Mouse (Mus musculus) MEL (cell line): Measurements from ENCODE around the gene Zfp536. TPM values are rescaled to one million over a fixed set of nuclear protein-coding genes. Genes with fewer than 3 reads are reported as not detected.

Experiments used
- DNase-seq: peaks from one replicate; pipeline ENCODE4 v3.0.0; 2011; ENCODE audit warnings: low read depth, low spot score
- H3K27ac ChIP-seq: 2 replicates; pipeline ENCODE4 v1.5.1; 2012; ENCODE audit warnings: low read depth, mild to moderate bottlenecking, control low read depth, low read length, moderate library complexity; ENCODE audit not compliant: control insufficient read depth
- H3K27me3 ChIP-seq, 2 experiments: fragments of 150-350 bp in 1 of 2; sonication (generic) in 1 of 2; 2 replicates each; pipeline ENCODE4 v1.6.1; 2012; ENCODE audit warnings: low read length in 2 of 2, mild to moderate bottlenecking in 2 of 2, improper control_type of control experiment in 1 of 2, moderate library complexity in 1 of 2; ENCODE audit not compliant: insufficient read depth in 2 of 2, control insufficient read depth in 1 of 2
- H3K36me3 ChIP-seq, 2 experiments: 2 replicates each; pipeline ENCODE4 v1.6.1; 2012 to 2014; ENCODE audit warnings: low read length in 2 of 2, improper control_type of control experiment in 1 of 2, inconsistent platforms in 1 of 2, mild to moderate bottlenecking in 1 of 2; ENCODE audit not compliant: insufficient read depth in 2 of 2, control insufficient read depth in 1 of 2
- H3K4me1 ChIP-seq, 2 experiments: fragments of 150-350 bp in 1 of 2; sonication (generic) in 1 of 2; 2 replicates each; pipeline ENCODE4 v1.6.1; 2012; ENCODE audit warnings: low read length in 2 of 2, improper control_type of control experiment in 1 of 2, mild to moderate bottlenecking in 1 of 2; ENCODE audit not compliant: insufficient read depth in 2 of 2, control insufficient read depth in 1 of 2
- H3K4me3 ChIP-seq, 2 experiments: fragments of 150-350 bp in 1 of 2; sonication (generic) in 1 of 2; 2 replicates each; pipeline ENCODE4 v1.5.1; 2012; ENCODE audit warnings: low read depth in 2 of 2, low read length in 2 of 2, mild to moderate bottlenecking in 2 of 2, moderate library complexity in 2 of 2, control low read depth in 1 of 2, improper control_type of control experiment in 1 of 2; ENCODE audit not compliant: control insufficient read depth in 1 of 2, insufficient read depth in 1 of 2
- H3K79me2 ChIP-seq: 2 replicates; pipeline ENCODE4 v1.6.1; 2012; ENCODE audit warnings: mild to moderate bottlenecking, low read length, moderate library complexity; ENCODE audit not compliant: control insufficient read depth, poor library complexity, insufficient read depth
- H3K9ac ChIP-seq: 2 replicates; pipeline ENCODE4 v1.6.1; 2012; ENCODE audit warnings: low read depth, mild to moderate bottlenecking, control low read depth, low read length, moderate library complexity; ENCODE audit not compliant: control insufficient read depth, poor library complexity, severe bottlenecking
- H3K9me3 ChIP-seq: fragments of 150-350 bp; sonication (generic); replicated peaks from 2 replicates; pipeline ENCODE4 v1.6.1; 2012; ENCODE audit warnings: mild to moderate bottlenecking, low read length, improper control_type of control experiment, moderate library complexity; ENCODE audit not compliant: insufficient read depth
- CHD1 ChIP-seq: IDR thresholded peaks from 2 replicates; pipeline ENCODE4 v1.6.1; 2012; ENCODE audit warnings: low read depth, mild to moderate bottlenecking, inconsistent platforms, low read length, improper control_type of control experiment
- CHD2 ChIP-seq: IDR thresholded peaks from 2 replicates; pipeline ENCODE4 v1.6.1; 2011; ENCODE audit warnings: low read length, improper control_type of control experiment
- CTCF ChIP-seq, 3 experiments: IDR thresholded peaks in 2 of 3; conservative IDR thresholded peaks in 1 of 3; 2 replicates each; pipeline ENCODE4 v1.5.1; 2011 to 2012; ENCODE audit warnings: low read length in 3 of 3, low read depth in 2 of 3, mild to moderate bottlenecking in 2 of 3, improper control_type of control experiment in 1 of 3, inconsistent platforms in 1 of 3, mixed read lengths in 1 of 3, moderate library complexity in 1 of 3; ENCODE audit not compliant: control insufficient read depth in 1 of 3, insufficient read depth in 1 of 3, poor library complexity in 1 of 3, severe bottlenecking in 1 of 3
- E2F4 ChIP-seq: IDR thresholded peaks from 2 replicates; pipeline ENCODE4 v1.6.1; 2011; ENCODE audit warnings: low read depth, low read length, improper control_type of control experiment, borderline replicate concordance
- ELF1 ChIP-seq: IDR thresholded peaks from 2 replicates; pipeline ENCODE4 v1.6.1; 2014; ENCODE audit warnings: low read depth, mild to moderate bottlenecking, inconsistent platforms, low read length, improper control_type of control experiment, moderate library complexity
- GATA1 ChIP-seq: IDR thresholded peaks from 2 replicates; pipeline ENCODE4 v1.6.1; 2011; ENCODE audit warnings: low read depth, low read length, improper control_type of control experiment
- MYB ChIP-seq: IDR thresholded peaks from 2 replicates; pipeline ENCODE4 v1.6.1; 2011; ENCODE audit warnings: mild to moderate bottlenecking, low read depth, low read length, improper control_type of control experiment
- MYC ChIP-seq: IDR thresholded peaks from 2 replicates; pipeline ENCODE4 v1.6.1; 2011; ENCODE audit warnings: low read depth, mild to moderate bottlenecking, low read length, improper control_type of control experiment, moderate library complexity
- RAD21 ChIP-seq: IDR thresholded peaks from 2 replicates; pipeline ENCODE4 v1.6.1; 2011; ENCODE audit warnings: mild to moderate bottlenecking, low read depth, low read length, improper control_type of control experiment
- RCOR1 ChIP-seq: IDR thresholded peaks from 2 replicates; pipeline ENCODE4 v1.6.1; 2012; ENCODE audit warnings: low read depth, mild to moderate bottlenecking, inconsistent platforms, low read length, improper control_type of control experiment
- SIN3A ChIP-seq: IDR thresholded peaks from 2 replicates; pipeline ENCODE4 v1.6.1; 2012; ENCODE audit warnings: low read length, improper control_type of control experiment, inconsistent platforms
- SMC3 ChIP-seq: IDR thresholded peaks from 2 replicates; pipeline ENCODE4 v1.6.1; 2011; ENCODE audit warnings: low read depth, low read length, improper control_type of control experiment
- TBP ChIP-seq: IDR thresholded peaks from 2 replicates; pipeline ENCODE4 v1.8.0; 2011; ENCODE audit warnings: low read depth, low read length, improper control_type of control experiment
- TCF12 ChIP-seq: IDR thresholded peaks from 2 replicates; pipeline ENCODE4 v1.6.1; 2014; ENCODE audit warnings: low read depth, mild to moderate bottlenecking, inconsistent platforms, low read length, improper control_type of control experiment, moderate library complexity
- UBTF ChIP-seq: IDR thresholded peaks from 2 replicates; pipeline ENCODE4 v1.6.1; 2012; ENCODE audit warnings: low read depth, mild to moderate bottlenecking, inconsistent platforms, low read length, improper control_type of control experiment, moderate library complexity, borderline replicate concordance; ENCODE audit not compliant: insufficient read depth
- USF1 ChIP-seq: IDR thresholded peaks from 2 replicates; pipeline ENCODE4 v1.6.1; 2014; ENCODE audit warnings: low read depth, mild to moderate bottlenecking, inconsistent platforms, low read length, improper control_type of control experiment, moderate library complexity
- ZC3H11A ChIP-seq: IDR thresholded peaks from 2 replicates; pipeline ENCODE4 v1.6.1; 2012; ENCODE audit warnings: low read depth, mild to moderate bottlenecking, inconsistent platforms, low read length, improper control_type of control experiment
- ZKSCAN1 ChIP-seq: IDR thresholded peaks from 2 replicates; pipeline ENCODE4 v1.6.1; 2012; ENCODE audit warnings: low read depth, mild to moderate bottlenecking, inconsistent platforms, low read length, improper control_type of control experiment, moderate library complexity
- polyA plus RNA-seq, 2 experiments: library from polyadenylated mRNA; stranded (reverse) in 1 of 2; unstranded in 1 of 2; fragments of >175 nt in 1 of 2; fragments of >200 nt in 1 of 2; gene quantifications; 2 replicates each; pipeline versions ENCODE4 v1.2.1 to v1.2.4; 2012; ENCODE audit warnings: low replicate concordance in 2 of 2, low read depth in 1 of 2; ENCODE audit not compliant: insufficient read length in 2 of 2, insufficient read depth in 1 of 2, missing spikeins in 1 of 2
- total RNA-seq: library from RNA; depleted of rRNA; stranded (reverse); fragments of 300-350 nt; gene quantifications from 2 replicates; pipeline ENCODE4 v1.2.3, GENCODE M21; 2012

Zfp536 gene
- total and polyA plus RNA-seq, 3 experiments, result not detected

DNA sequence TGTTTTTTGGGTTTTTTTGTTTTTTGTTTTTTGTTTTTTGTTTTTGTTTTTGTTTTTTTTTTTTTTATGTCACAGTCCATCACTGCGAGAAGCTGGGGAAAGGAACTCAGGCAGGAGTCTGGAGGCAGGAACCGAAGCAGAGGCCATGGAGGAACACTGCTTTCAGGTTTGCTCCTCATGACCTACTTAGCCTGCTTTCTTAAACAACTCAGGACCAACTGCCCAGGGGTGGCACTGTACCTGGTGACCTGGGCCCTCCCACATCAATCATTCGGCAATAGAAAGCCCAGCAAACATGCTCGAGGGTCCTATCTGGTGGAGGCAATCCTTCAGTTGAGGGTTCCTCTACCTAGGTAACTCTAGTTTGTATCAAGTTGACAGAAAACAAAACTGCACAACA lies 35.6 kb upstream of the Zfp536 start:
- H3K27ac ChIP-seq, result no peak overlapping the region
- no peaks in the 10 kb centered on the region for H3K4me1 ChIP-seq
- no peaks in the 10 kb centered on the region for H3K36me3 ChIP-seq
- no peaks in the 10 kb centered on the region for H3K79me2 ChIP-seq
- TF ChIP-seq SMC3 (no peak), CHD1 (no peak), UBTF (no peak), MYB (no peak), CTCF (IDR thresholded peaks at IDR 0.05 in 2 of 3, conservative IDR thresholded peaks at IDR 0.05 in 1 of 3; ENCODE audit: control insufficient read depth in 1 of 3, insufficient read depth in 1 of 3, low read depth in 2 of 3, low read length in 3 of 3, poor library complexity in 1 of 3, severe bottlenecking in 1 of 3) (no peak)
- H3K4me3 ChIP-seq, result no peak overlapping the region
- DNase-seq, result no peak
- H3K27me3 ChIP-seq, result no peaks in the 10 kb centered on the region
- no peaks in the 10 kb centered on the region for H3K9me3 ChIP-seq
- no peak overlapping the region for H3K9ac ChIP-seq

- no peaks in the 10 kb centered on the region for H3K9me3 ChIP-seq
- TF ChIP-seq MYB, result no peak
- TF ChIP-seq CHD2, result no peak
- TF ChIP-seq USF1, result no peak
- TF ChIP-seq TBP, result no peak
- no peak for TF ChIP-seq MYC
- no peak for TF ChIP-seq ELF1
- no peak for TF ChIP-seq RCOR1
- no peak for TF ChIP-seq TCF12
- no peak for TF ChIP-seq GATA1
- TF ChIP-seq ZKSCAN1, result no peak
- no peak for TF ChIP-seq RAD21
- no peak for TF ChIP-seq SIN3A
- TF ChIP-seq CHD1, result no peak
- no peak for TF ChIP-seq ZC3H11A
- no peak for TF ChIP-seq E2F4
- H3K27me3 ChIP-seq, result no peaks in the 10 kb centered on the region
- no peaks in the 10 kb centered on the region for H3K36me3 ChIP-seq
- no peak overlapping the region for H3K4me3 ChIP-seq
- no peaks in the 10 kb centered on the region for H3K4me1 ChIP-seq
- H3K27ac ChIP-seq, result no peak overlapping the region
- no peaks in the 10 kb centered on the region for H3K79me2 ChIP-seq
- H3K9ac ChIP-seq, result no peak overlapping the region
- DNase-seq, result no peak
Measured at GRCm38 (mm10) chr7:37801160-37801559, 27.7 kb upstream of the Zfp536 start.
